Comparison of ENCODE assay signal across 18 mouse cellular contexts in the genomic region with DNA sequence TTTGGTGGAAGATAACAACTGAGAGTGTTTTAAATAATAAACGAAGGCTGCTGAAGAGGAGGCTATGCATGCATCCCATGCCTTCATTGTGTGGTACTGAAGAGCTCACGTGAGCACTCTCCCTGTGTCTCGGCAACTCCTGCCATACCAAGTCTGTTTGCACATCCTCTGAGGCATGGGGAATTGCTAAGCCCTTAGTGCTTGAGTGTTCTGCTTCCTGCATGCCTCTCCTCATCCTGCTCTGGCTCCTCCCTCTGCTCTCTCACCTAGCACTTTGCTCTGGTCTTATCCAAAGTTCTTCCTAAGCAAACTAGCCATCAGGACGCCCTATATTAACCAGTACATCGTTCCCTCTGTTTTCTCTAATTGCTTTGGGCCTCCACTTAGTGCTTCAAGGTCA.
"Had no signal": no experiment of that assay in that cellular context is flagged by ENCODE, and none has a peak within 500 bp of the region (broad histone marks: within the 10 kb centered on the region; RNA-seq: fewer than 3 reads in every experiment).

No protein-coding gene starts in this region.

- H3K27me3 ChIP-seq: liver, embryonic 13.5 days; neural tube, embryonic 13.5 days had no signal

- DNase-seq: kidney, adult 18-20 months; kidney, adult 9 months; kidney, postnatal 25 days; layer of hippocampus, adult 9-11 months; liver, embryonic 13.5 days; retina, postnatal 1 day; thymus, adult 2 months; thymus, postnatal 14 days had no signal

- H3K4me3 ChIP-seq: layer of hippocampus, adult 2 months; liver, embryonic 13.5 days; megakaryocyte, embryonic 14.5 days; midbrain, embryonic 10.5 days; midbrain, embryonic 13.5 days; myocyte; neural tube, embryonic 13.5 days had no signal

- H3K9ac ChIP-seq: liver, embryonic 13.5 days; midbrain, embryonic 13.5 days; neural tube, embryonic 13.5 days had no signal

- ATAC-seq: hindbrain, embryonic 16.5 days; inflammation-experienced regulatory T-cells, adult 6 months; midbrain, embryonic 13.5 days; midbrain, embryonic 16.5 days had no signal

- H3K9me3 ChIP-seq: liver, embryonic 13.5 days; neural tube, embryonic 13.5 days had no signal

- H3K4me1 ChIP-seq: liver, embryonic 13.5 days; megakaryocyte, embryonic 14.5 days had no signal

- H3K36me3 ChIP-seq: liver, embryonic 13.5 days; midbrain, embryonic 10.5 days; midbrain, embryonic 13.5 days; neural tube, embryonic 13.5 days had no signal

- H3K4me2 ChIP-seq: liver, embryonic 13.5 days; midbrain, embryonic 13.5 days; neural tube, embryonic 13.5 days had no signal

- H3K27ac ChIP-seq: layer of hippocampus, adult 2 months; liver, embryonic 13.5 days; macrophage; midbrain, embryonic 10.5 days; midbrain, embryonic 13.5 days; neural tube, embryonic 13.5 days had no signal
